Mouse (Mus musculus): Measurements from ENCODE around the gene Fbxo9.

GRCm38 (mm10) chr9:78051677-78052076 is 57.2 kb downstream of the Fbxo9 start, which contains the start of gene Gcm1:
- no peak for TF ChIP-seq GATA1 (IDR thresholded peaks at IDR 0.05; ENCODE audit: low read length)
- no peak for TF ChIP-seq TAL1 (IDR thresholded peaks at IDR 0.05; ENCODE audit: low read length)

All from erythroblast, embryonic 14.5 days (primary cell).